Mouse (Mus musculus) lung, adult 2 months (tissue): ENCODE measurements around the gene Il15. TPM values are rescaled to one million over a fixed set of nuclear protein-coding genes. Genes with fewer than 3 reads are reported as not detected.

Source experiments
- DNase-seq: peaks from one replicate; pipeline ENCODE4 v3.0.0; 2022
- H3K4me1 ChIP-seq: fragments of 200-500 bp; 2 replicates; pipeline ENCODE4 v1.6.1; 2011; ENCODE audit warnings: low read length; ENCODE audit not compliant: control insufficient read depth, insufficient read depth
- H3K4me3 ChIP-seq: fragments of 200-500 bp; replicated peaks from 2 replicates; pipeline ENCODE3; 2011; ENCODE audit warnings: low read depth, mild to moderate bottlenecking, control low read depth, low read length; ENCODE audit errors: extremely low read depth
- CTCF ChIP-seq: fragments of 200-500 bp; IDR thresholded peaks from 2 replicates; pipeline ENCODE4 v1.5.1; 2011; ENCODE audit warnings: mild to moderate bottlenecking, low read length, control low read depth; ENCODE audit not compliant: insufficient read depth
- POLR2A ChIP-seq: fragments of 200-500 bp; IDR thresholded peaks from 2 replicates; pipeline ENCODE4 v1.6.1; 2011; ENCODE audit warnings: low read depth, mild to moderate bottlenecking, control low read depth, low read length, borderline replicate concordance; ENCODE audit errors: extremely low read depth
- WGBS: fragments of 180-500 bp; shearing (Covaris S2); methylation state at CpG from one replicate; pipeline ENCODE4 v1.1.7; 2018; 5-methylcytosine and 5-hydroxymethylcytosine counted together
- polyA plus RNA-seq: library from polyadenylated mRNA; depleted of rRNA; stranded (reverse); fragments of >200 nt; gene quantifications from 2 replicates; pipeline ENCODE4 v1.2.3, GENCODE M21; 2012; rRNA removed

Il15 gene
- polyA plus RNA-seq, result 8.3 and 8.5 TPM in 2 replicates

DNA sequence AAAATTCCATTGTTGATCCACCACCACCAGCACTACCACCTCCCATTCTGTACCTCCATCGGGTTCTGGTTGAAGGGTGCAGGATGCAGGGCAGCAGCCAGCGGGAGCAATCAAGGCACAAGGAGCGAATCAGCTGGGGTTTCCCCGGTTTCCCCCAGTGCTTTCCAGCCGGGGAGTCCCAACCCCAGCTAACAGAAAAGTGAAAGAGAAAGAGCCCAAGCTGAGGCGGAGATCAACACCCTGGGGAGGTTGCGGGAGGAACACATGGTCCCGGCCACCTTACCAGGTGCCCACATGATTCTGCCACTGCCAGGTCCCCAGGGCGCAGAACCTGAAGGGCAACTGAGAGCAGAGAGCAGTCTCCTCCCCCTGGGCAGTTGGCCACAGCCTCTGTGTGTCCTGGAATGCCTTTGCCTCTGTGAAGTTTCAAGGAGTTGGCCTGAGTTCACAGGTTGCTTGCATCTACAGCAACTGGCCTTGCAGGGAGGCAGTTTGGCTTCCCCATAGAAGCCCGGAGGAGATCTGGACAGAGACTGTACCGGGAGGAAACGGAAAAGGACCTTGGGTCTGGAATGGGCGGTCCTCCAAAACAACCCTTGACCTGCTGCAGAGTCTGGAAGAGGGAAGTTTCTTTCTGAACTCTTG is at the start of gene Il15:
Gene Il15, minus strand, starts transcription at position 537 of the 645 bp plus-strand sequence.
- WGBS, result 1% methylated on average over 13 of the region's 13 CpGs
- TF ChIP-seq POLR2A, result peak; percentile 74; the same call in 1 of the 2 replicates
- TF ChIP-seq CTCF, result no peak
- Histone ChIP-seq H3K4me3 (peak within 1 kb of the TSS; percentile 81), H3K4me1 (peaks cover 9% of the 10 kb centered on the region)
- peak; percentile 80 for DNase-seq

DNA sequence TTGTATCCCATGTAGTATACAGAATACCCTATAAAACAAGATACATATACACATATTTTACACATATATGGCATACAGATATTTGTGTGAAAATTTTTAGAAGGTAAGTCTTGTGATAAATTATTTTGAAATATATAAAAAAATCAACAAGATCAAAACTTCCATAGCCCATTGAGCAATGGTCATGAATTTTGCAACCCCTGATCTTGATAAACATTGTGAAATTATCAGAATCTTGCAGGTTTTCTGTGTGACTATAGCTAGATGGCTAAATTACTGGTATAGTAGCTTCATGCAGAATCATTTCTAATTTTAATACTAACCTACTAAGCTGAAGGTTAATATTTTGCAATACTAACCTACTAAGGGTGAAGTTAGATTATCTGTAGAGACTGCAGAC is 41.9 kb upstream of the Il15 start:
- Histone ChIP-seq H3K4me3 (no peak overlapping the region), H3K4me1 (no peaks in the 10 kb centered on the region)
- no peak for DNase-seq
- TF ChIP-seq POLR2A, result no peak
- no peak for TF ChIP-seq CTCF

DNA sequence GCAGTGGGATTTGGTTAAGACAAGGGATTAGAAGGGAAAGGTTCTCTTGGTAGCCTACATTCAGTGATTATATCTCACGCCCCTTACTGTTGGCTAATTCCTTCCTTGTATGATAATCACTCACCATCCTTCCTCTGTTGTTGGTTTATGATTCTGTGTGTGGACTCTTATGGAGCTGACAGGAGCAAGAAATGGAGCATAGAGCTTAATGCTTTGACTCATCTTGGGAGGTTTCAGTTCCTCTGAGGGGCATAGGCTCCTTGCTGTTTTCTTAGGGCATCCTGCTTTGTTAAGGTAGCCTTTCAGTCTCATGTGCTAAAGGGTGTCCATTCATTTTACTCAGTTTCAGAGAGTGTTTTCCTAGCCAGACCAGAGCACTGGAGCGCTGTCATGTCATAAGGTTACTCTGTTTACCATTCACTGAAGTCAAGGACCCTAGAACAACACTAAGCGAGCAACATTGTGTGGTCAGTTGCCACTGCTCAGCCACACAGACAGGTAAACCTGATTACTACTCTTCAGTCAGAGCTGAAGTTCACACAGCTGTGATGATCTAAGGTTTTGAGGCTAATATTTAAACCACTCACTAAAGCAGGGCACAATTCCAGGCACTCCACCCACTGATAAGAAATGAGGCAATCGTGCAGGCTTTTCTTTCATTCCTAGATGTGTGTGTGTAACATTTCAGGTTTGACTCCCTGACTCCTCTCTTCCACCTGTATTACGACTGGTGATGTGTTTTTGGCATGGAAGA is 13.7 kb upstream of the Il15 start:
- Histone ChIP-seq H3K4me3 (no peak overlapping the region), H3K4me1 (peaks cover 5% of the 10 kb centered on the region)
- TF ChIP-seq CTCF (no peak), POLR2A (no peak)
- 54% methylated on average over 5 of the region's 5 CpGs for WGBS
- peak; percentile 33 for DNase-seq

DNA sequence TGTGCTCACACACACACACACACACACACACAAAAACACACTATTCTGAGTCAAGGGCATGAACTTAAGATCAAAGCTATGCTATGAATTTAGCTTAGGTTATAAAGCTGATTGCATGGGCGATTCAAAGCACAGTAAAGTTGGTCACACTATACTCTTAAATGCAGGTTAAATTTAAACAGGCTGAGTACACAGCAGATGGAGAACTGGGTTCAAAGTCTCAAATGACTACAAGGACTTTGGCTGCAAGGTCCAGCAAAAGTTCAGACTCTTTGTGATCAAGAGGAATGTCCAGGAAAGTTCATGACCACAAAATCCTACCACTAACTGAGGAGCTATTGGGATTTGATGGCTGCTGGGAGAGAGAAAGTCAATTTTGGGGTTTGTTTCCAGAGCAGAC is 12.5 kb upstream of the Il15 start:
- TF ChIP-seq POLR2A (no peak), CTCF (no peak)

DNA sequence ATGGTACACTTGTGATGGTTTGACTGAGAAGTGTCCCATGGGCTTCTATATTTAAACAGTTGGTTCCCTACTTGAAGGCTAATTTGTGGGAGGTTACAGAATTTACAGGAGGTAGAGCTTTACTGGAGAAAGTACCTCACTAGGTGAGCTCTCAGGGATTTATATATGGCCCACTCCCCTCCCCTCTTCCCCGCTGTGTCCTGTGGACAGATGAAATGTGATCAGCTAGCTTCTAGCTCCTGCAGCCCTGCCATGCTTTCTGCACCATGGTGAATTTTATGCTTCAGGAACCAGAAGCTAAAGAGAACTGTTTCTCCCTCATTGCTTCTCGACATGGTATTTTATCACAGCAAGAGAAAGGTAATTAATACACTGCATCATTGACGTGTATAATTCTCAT is 7.1 kb upstream of the Il15 start:
- no peak overlapping the region for H3K4me3 ChIP-seq
- no peak for DNase-seq
- H3K4me1 ChIP-seq, result no peaks in the 10 kb centered on the region
- 78% methylated on average over 3 of the region's 3 CpGs for WGBS
- TF ChIP-seq CTCF (no peak), POLR2A (no peak)

More for the DNA sequence above, 12.5 kb upstream of the Il15 start:
- WGBS, result 88% methylated on average over 1 of the region's 1 CpGs
- no peak for DNase-seq
- peaks cover 5% of the 10 kb centered on the region for H3K4me1 ChIP-seq
- no peak overlapping the region for H3K4me3 ChIP-seq

DNA sequence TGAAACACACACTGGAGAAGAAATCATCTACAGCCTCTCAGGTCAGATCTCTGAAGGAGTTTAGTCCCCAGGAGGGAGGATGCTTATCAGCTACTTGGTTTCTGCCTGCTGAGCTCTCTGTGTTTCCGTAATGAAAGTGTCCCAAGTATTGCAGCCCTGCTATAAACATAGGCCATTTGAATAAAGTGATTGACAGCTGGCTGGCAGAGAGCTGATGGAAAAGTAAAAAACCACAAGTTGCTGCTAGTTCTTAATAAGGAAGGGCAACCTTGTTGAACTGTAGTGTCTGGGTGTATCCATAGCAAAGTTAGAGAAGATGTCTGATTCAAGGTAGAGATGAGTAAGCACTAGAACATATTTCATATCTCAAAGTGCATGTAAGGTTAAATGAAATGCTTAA is 4.0 kb upstream of the Il15 start:
- H3K4me1 ChIP-seq, result peaks cover 3% of the 10 kb centered on the region; the same call in 1 of the 2 replicates
- WGBS, result 46% methylated on average over 1 of the region's 1 CpGs
- no peak for DNase-seq
- TF ChIP-seq CTCF (no peak), POLR2A (no peak)
- H3K4me3 ChIP-seq, result no peak overlapping the region

DNA sequence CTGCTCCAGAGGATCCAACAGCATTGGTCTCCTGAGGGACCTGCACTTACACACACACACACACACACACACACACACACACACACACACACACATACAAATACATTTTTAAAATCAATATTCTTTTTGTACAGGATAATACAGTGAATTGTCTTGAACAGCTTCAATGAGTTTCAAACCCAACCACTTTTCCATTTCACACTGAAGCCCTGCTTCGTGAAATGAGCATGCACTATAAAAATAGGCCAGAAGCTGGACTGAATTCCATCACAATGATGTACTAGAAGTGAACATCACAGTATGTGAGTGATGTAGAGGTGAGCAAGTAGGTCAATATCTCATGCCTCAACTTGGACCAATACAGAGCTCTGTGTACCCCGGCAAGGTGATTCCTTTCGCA is 1.0 kb upstream of the Il15 start:
- H3K4me1 ChIP-seq, result peaks cover 6% of the 10 kb centered on the region; the same call in 1 of the 2 replicates
- DNase-seq, result no peak
- 98% methylated on average over 3 of the region's 3 CpGs for WGBS
- TF ChIP-seq POLR2A (no peak), CTCF (no peak)
- no peak overlapping the region for H3K4me3 ChIP-seq

DNA sequence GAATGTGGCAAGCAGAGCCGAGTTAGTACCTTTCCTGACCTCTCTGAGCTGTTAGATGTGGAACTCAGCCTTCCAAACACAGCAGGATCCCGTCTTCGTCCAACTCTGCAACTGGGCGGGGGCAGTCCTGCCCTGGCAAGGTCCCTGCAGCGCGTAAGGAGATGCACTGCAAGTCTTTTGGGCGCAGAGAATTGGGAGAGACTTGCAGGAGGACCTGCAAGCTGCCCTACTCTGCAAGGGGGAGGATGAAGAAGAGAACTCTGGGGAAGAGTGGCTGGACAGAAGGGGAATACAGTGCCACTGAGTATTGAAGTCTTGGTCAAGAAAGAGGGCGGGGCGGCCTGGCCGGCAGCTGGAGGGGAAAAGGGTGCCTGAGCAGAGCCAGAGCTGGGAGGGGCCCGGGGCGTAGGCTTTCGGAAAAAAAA is 749 bp downstream of the Il15 start:
- WGBS, result under 1% methylated on average over 13 of the region's 13 CpGs
- Histone ChIP-seq H3K4me1 (peaks cover 9% of the 10 kb centered on the region), H3K4me3 (peak overlapping the region; percentile 81)
- TF ChIP-seq CTCF, result no peak
- TF ChIP-seq POLR2A, result no peak
- DNase-seq, result peak; percentile 67

DNA sequence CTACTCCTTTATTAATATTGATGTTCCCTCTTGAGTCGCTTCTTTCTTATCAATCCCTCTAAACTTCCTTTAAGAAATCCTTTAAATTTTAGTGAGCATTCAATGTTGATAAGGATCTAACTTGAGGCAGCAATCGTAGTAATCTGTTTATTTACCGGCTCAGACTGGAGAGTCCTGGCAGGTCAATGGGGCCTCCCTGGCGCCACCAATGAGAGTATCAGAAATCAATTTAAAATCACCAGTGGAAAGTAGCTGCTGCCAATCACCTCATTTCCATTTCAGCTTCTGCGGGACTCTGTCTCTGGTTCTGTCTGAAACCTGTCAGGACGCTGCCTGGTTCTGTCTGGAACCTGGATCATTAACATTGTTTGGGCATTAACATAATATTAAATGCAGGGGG is 1.5 kb downstream of the Il15 start:
- WGBS, result 4% methylated on average over 6 of the region's 6 CpGs
- TF ChIP-seq CTCF, result no peak
- TF ChIP-seq POLR2A, result no peak
- peaks cover 9% of the 10 kb centered on the region for H3K4me1 ChIP-seq
- peak overlapping the region; percentile 48 for H3K4me3 ChIP-seq
- DNase-seq, result no peak

DNA sequence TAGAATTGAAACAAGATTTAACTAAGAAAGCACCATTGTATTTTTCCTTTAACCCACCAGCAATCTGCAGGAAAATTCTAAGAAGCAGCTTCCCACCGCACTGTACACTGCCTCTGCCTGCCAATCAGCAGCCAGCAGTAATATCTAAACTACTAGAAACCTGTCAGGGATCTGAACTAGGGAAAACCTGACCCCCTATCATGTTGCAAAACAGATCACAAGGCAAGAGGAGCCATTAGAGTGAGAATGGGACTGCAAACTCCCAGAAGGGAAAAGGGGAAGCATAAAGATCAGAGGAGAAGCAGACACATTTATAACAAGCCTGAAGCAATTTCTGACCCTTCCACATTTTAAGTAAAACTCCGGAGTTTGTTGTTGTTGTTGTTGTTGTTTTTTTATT is 2.0 kb downstream of the Il15 start:
- peaks cover 9% of the 10 kb centered on the region for H3K4me1 ChIP-seq
- WGBS, result 28% methylated on average over 2 of the region's 2 CpGs
- TF ChIP-seq POLR2A (no peak), CTCF (no peak)
- no peak for DNase-seq
- H3K4me3 ChIP-seq, result no peak overlapping the region

DNA sequence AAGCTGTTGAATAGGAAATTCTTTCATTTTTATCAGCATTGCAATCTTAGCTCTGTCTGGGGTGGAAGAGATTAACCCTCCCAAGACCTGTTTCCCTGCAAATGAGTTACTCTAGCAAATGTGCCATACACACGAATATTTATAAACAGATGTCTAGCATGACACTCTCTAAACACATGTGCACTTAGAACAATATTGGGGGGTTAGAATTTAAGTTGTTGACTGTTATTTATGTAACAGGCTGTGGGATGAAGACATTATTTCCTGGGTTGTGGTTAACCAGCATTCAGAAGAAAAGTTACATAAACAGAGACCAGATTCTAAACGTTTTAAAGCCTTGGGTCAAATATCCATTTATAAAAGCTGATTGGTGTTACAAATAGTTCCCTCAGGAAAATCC is 2.6 kb downstream of the Il15 start:
- no peak for DNase-seq
- Histone ChIP-seq H3K4me1 (peaks cover 9% of the 10 kb centered on the region), H3K4me3 (no peak overlapping the region)
- TF ChIP-seq POLR2A (no peak), CTCF (no peak)
- 9% methylated on average over 2 of the region's 2 CpGs for WGBS
